Mouse (Mus musculus): Measurements from ENCODE around the gene Daam2.

GRCm38 (mm10) chr17:49427631-49428238 lies 136.4 kb downstream of the Daam2 start:
- no peak for TF ChIP-seq POU5F1 (IDR thresholded peaks at IDR 0.05; ENCODE audit: borderline replicate concordance, low read length)
- peak; percentile 59 for TF ChIP-seq CTCF (conservative IDR thresholded peaks at IDR 0.05; ENCODE audit: low read length)

Data from E14TG2a.4 (cell line).